Mouse (Mus musculus) CD4-positive helper T cell, adult 2 months (primary cell): Measurements from ENCODE around the gene Armcx3.
A peak's percentile ranks its signal among the peaks of the same experiment; 100 is the strongest.
"Not testable (repeated sequence)": the region's sequence is repeated elsewhere in the genome, so short reads cannot be mapped to it uniquely, and the experiment has no call there.

Source experiments
- DNase-seq: peaks from one replicate; pipeline ENCODE4 v3.0.0-alpha.2; 2012; ENCODE audit warnings: low read depth, missing footprints, low spot score

The Armcx3 gene

GRCm38 (mm10) chrX:134756434-134757292 is at the start of gene Armcx3:
Gene Armcx3, plus strand, starts transcription at chrX:134756595.
- DNase-seq: peak; percentile 74

- no peak for DNase-seq
These were observed 39.5 kb upstream of the Armcx3 start for GRCm38 (mm10) chrX:134716863-134717262.

- DNase-seq: peak; percentile 30
These were observed 38.6 kb upstream of the Armcx3 start, which contains the start of gene Armcx1 for GRCm38 (mm10) chrX:134717752-134718308. Gene Armcx1, plus strand, starts transcription at chrX:134717963.

- DNase-seq: peak; percentile 7
These were observed 37.9 kb upstream of the Armcx3 start for GRCm38 (mm10) chrX:134718524-134718923.

GRCm38 (mm10) chrX:134723762-134724161 is 32.6 kb upstream of the Armcx3 start:
- DNase-seq: not testable (repeated sequence)

- peak; percentile 33 for DNase-seq
These were observed 26.6 kb upstream of the Armcx3 start for GRCm38 (mm10) chrX:134729778-134730177.

GRCm38 (mm10) chrX:134737796-134738195 is 18.6 kb upstream of the Armcx3 start:
- DNase-seq: no peak

- no peak for DNase-seq
These were observed 17.2 kb upstream of the Armcx3 start for GRCm38 (mm10) chrX:134739160-134739559.

GRCm38 (mm10) chrX:134741862-134742261 is 14.5 kb upstream of the Armcx3 start:
- peak; percentile 11 for DNase-seq

GRCm38 (mm10) chrX:134746459-134746858 is 9.9 kb upstream of the Armcx3 start:
- DNase-seq: peak; percentile 40

GRCm38 (mm10) chrX:134750764-134751592 is 5.4 kb upstream of the Armcx3 start, which contains the start of gene Armcx6:
Gene Armcx6, minus strand, starts transcription at chrX:134751417.
- DNase-seq: peak; percentile 83

GRCm38 (mm10) chrX:134751910-134752309 is 4.5 kb upstream of the Armcx3 start:
- DNase-seq: no peak

- no peak for DNase-seq
These were observed 3.8 kb upstream of the Armcx3 start for GRCm38 (mm10) chrX:134752584-134752983.

GRCm38 (mm10) chrX:134757293-134757995 is 1.0 kb downstream of the Armcx3 start:
- no peak for DNase-seq

- not testable (repeated sequence) for DNase-seq
These were observed 7.2 kb downstream of the Armcx3 start for GRCm38 (mm10) chrX:134763428-134764198.

GRCm38 (mm10) chrX:134787728-134788127 is 31.3 kb downstream of the Armcx3 start:
- no peak for DNase-seq

- peak; percentile 18 for DNase-seq
These were observed 51.7 kb downstream of the Armcx3 start for GRCm38 (mm10) chrX:134807833-134808754.

GRCm38 (mm10) chrX:134808755-134809224 is 52.4 kb downstream of the Armcx3 start, which contains the start of gene Armcx2:
Gene Armcx2, minus strand, starts transcription at chrX:134809221.
- peak; percentile 64 for DNase-seq
